Mouse (Mus musculus): ENCODE results near the gene Agtrap.

DNA sequence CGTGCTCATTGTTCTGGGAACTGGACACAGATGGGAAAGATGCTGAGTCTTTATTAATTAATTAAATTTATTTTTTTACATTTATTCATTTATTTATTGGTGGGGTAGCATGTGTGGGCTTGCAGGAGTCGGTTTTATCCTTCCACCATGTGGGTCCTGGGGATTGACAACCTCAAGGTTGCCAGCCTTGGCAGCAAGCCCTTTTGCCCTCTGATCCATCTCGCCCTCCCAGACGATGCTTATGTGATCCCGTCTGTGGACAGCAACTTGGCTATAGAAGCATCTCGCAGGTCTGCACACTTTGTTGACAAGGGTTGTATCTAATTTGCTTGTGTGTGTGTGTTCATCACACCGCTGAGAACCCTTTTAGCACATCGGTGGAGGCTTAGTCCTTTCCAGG is 49.7 kb upstream of the Agtrap start:
- no peak for TF ChIP-seq POLR2A (IDR thresholded peaks at IDR 0.05; ENCODE audit: borderline replicate concordance, low read depth, low read length)
- TF ChIP-seq CTCF (IDR thresholded peaks at IDR 0.05; ENCODE audit: low read depth, low read length), result no peak
